Mouse (Mus musculus): ENCODE measurements at regions not wholly inside any gene's neighbourhood (a gene's known extent, or its start where the extent isn't known, plus 50 kb on each side); places are given as distances from the start of the nearest gene placed in this dataset.

GRCm38 (mm10) chr12:79916896-79917633 lies 195.7 kb downstream of the Zfp36l1 start:
- TF ChIP-seq CTCF (IDR thresholded peaks at IDR 0.05; ENCODE audit: extremely low read depth, insufficient read depth, insufficient read length, insufficient replicate concordance): no peak
- no peak for TF ChIP-seq POLR2A (IDR thresholded peaks at IDR 0.05; ENCODE audit: low read depth, low read length)
